Mouse (Mus musculus) kidney, adult 2 months (tissue): ENCODE measurements at regions not wholly inside any gene's neighbourhood (a gene's known extent, or its start where the extent isn't known, plus 50 kb on each side); places are given as distances from the start of the nearest gene placed in this dataset.

Source experiments
- CTCF ChIP-seq: fragments of 200-500 bp; conservative IDR thresholded peaks from 2 replicates; pipeline ENCODE4 v1.5.1; 2011; ENCODE audit warnings: low read depth, mild to moderate bottlenecking, control low read depth, low read length, moderate library complexity, mixed read lengths; ENCODE audit not compliant: insufficient read depth, insufficient read length
- POLR2A ChIP-seq: fragments of 200-500 bp; IDR thresholded peaks from one replicate; pipeline ENCODE4 v1.6.1; 2011; ENCODE audit warnings: low read depth, low read length, control low read depth

- no peak for TF ChIP-seq CTCF
- TF ChIP-seq POLR2A: no peak
Measured at GRCm38 (mm10) chr13:47855422-47856108, 405.5 kb upstream of the Id4 start.
